Mouse (Mus musculus) embryo, embryonic 11 days (tissue): ENCODE data around the gene Dzip1.

ENCODE experiments used
- DNase-seq: peaks from one replicate; pipeline ENCODE4 v3.0.0-alpha.2; 2015

Gene Dzip1

DNA sequence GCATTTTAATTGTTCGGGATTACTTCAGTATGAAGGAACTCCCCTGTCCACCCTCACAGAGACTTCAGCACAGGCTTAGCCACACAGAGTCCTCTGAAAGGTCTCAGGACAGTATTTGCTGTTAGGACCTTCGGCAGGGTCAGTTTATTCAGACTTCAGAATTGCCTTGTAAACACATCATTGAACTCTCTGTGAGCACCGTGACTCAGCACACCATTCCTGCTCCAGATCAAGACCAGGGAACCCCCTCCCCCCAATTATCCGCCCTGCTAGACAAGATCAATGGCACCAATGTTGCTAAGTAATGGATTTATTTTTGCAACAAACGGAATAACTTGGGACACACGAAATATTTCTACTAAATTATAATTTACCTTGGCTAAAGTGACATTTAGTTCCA, 57.9 kb downstream of the Dzip1 start:
- no peak for DNase-seq

DNA sequence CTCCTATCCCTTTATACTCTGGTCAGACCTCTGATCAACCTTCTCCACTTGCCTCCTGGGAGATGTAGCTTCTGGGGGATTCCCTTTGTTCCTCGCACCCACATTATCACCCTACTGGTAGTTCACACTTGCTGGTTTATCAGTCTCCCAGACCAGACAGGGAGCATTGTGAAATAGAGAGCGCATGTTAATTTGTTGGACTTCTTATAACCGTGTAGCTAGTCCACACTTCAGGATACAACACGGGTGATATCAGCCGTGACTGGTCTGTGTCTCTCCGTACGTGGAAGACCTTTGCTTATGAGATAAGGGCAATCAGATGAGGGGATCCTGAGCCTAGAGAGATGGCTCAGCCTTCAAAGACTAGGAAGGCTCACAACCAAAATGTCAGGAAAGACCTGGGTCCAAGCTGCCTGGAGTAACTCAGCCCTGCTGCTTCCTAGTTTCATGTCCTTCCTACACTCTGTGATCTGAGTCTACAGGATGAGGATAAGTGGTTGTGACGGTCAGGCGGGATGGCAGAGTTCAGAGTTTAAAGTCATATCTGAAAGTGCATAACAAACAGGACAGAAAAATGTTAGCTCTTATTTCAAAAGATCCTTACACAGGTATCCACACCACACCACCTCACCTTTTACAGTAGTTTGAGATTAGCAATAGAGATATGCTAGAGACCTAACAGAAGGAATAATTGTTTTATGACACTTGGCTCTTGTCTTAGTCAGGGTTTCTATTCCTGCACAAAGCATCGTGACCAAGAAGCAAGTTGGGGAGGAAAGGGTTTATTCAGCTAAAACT, 59.0 kb downstream of the Dzip1 start:
- DNase-seq: no peak

DNA sequence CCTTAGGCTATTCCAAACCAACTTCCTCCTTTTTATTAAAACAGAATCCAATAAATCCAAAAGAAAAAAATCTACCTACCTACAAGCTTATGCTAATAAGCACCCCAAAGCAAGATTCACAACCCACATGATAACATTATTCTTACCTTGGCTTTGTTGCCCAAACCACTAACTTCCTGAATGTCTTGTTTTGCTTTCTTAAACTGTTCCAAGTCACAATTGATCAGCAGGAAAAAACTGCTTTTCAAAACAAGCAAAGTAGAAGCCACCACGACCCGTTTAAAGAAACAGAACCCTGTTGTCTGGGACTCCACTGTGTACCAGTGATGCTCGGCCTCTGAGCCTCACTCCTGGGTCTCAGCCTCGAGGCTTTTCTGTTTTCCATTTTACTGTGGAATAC, 60.4 kb downstream of the Dzip1 start:
- no peak for DNase-seq

GRCm38 (mm10) chr14:118862253-118862652, 63.0 kb downstream of the Dzip1 start:
- DNase-seq: no peak

- DNase-seq: no peak
These were observed 66.9 kb downstream of the Dzip1 start for GRCm38 (mm10) chr14:118858318-118858717.

DNA sequence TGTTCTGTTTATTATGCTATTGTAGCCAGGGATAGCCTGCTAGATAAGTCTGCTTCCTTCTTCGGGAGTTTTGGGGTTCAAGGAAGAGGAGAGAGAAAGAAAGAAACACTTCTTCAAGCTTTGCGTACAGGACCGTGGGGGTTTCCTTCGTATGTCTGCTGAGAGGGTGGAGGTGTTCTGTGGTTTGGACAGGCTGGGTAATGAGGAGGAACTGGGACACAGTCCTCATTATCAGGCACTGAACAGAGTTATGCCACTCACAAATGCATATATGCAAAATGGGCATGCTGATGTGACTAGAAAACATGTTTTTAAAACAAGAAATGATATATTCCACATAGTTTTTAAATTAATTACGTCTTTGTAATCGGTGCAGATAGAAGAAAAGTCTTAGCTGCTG, 68.7 kb downstream of the Dzip1 start:
- DNase-seq: no peak

GRCm38 (mm10) chr14:118855141-118855800, 70.0 kb downstream of the Dzip1 start:
- DNase-seq: peak; percentile 59

GRCm38 (mm10) chr14:118854371-118855114, 70.7 kb downstream of the Dzip1 start:
- DNase-seq: peak; percentile 85

GRCm38 (mm10) chr14:118851496-118852107, 73.7 kb downstream of the Dzip1 start:
- no peak for DNase-seq

GRCm38 (mm10) chr14:118850696-118851035, 74.6 kb downstream of the Dzip1 start:
- no peak for DNase-seq

DNA sequence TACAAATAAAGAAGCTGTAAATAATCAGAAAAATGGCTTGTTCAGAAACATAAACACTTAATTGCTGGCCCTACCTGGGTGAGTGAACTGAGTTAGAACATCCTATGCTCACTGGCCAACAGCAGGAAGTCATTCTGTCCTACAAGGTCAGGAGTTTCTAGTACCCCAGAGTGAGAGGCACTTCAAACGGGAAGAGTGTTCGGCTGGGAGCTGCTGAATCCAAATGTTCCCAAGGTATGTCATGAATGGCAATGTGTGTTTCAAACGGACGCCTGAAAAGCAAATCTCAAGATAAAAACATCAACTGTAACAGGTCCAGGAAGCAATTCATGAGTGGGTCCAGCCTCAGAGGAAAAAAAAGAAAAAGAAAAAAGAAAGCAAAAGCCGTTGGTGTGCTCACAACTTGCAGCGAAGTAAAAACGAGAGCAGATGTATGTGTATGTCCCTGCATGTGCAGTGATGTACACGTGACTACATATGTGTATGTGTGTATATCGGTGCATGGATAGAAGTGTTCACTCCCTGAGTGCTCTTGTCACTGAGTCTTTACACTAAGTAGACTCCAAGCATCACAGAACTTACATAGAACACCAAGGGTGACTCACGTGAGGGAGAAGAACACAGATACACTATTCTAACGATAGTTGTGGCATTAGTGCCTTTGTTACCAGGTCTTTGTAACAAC, 75.1 kb downstream of the Dzip1 start:
- no peak for DNase-seq

GRCm38 (mm10) chr14:118848171-118848570, 77.1 kb downstream of the Dzip1 start:
- DNase-seq: no peak

DNA sequence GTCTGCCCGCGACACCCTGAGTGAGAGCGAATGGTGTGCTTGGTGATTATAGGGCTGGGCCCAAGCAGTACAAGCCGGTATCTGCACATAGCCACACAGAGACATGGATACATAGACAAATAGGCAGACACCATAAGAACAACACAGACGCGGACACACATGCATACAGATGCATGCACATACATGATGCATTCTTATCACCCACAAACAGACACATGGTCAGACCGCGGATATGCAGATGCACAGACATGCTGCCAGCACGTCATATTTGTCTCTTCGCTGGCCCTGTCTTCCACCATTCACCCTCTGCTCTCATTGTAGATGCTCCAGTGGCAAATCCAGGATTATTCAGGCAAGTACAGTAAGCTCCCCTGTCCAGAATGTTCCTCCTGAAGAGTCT, 78.4 kb downstream of the Dzip1 start:
- DNase-seq: no peak

DNA sequence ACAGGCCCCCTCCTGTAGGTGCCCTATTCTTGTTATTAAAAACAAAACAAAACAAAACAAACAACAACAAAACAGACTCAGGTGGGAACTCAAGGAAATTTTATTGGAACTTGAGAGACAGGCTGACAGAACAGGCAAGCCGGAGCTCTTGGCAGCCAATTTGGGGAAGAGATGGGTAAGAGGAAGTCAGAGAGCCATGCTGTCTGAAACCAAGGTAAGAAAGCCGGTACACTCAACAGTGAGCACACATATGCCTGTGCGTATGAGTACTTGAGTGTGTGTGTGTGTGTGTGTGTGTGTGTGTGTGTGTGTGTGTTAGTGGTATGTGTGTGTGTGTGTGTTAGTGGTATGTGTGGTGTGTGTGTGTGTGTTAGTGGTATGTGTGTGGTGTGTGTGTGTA, 82.9 kb downstream of the Dzip1 start:
- no peak for DNase-seq

DNA sequence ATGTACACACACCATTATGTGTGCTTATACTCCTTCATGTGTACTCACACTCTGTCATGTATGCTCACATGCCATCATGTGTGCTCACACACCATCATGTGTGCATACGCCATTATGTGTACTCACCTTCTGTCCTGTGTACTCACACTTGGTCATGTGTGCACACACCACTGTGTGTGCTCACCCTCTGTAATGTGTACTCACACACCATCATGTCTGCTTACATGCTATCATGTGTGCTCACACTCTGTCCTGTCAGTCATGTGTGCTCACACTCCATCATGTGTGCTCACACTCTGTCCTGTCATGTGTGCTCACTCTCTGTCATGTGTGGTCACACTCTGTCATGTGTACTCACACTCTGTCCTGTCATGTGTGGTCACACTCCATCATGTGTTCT, 85.2 kb downstream of the Dzip1 start:
- DNase-seq: no peak

- no peak for DNase-seq
These were observed 85.8 kb downstream of the Dzip1 start for GRCm38 (mm10) chr14:118839416-118839815.

DNA sequence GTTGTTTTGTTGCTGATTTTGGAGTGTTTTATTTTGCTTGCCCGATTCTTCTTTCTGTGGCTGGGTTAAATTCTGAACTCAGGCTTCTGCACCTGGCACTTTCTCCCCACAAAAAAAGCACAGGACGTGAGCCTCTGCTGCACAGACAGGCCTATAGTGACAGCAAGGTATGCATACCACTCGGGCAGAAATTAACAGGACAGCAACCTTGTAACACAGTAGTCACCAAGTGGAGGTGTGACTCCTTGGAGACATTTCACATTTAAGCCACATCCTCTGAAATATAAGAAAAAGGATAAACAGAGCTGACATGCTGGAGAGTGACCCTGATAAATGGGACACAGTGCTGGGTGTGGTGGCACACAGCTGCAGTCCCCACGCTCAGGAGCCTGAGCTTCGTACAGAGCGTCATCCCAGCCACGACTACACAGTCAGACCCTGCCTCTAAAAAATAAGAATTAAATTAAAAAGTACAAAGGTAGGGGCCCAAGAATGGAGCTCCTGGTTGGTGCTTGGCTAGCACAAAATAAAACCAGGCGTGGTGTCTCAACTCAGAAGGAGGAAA, 86.6 kb downstream of the Dzip1 start:
- DNase-seq: no peak

DNA sequence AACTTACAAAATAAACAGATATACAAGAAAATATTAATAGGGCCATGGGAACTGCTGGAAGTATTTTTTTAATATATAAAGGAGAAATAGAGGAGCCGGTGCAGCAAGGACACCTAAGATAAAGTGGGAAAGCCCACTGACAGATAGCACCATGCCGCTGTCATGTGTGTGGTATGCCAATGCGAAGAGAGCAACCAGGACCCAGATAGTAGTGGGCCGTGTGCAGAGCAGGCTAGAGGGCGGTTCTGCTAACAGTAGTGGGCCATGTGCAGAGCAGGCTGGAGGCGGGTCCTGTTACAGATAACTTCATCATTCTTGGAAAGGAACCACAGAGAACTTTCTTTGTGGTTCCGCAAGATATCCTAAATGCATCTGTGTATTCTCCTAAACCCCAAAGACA, 88.5 kb downstream of the Dzip1 start:
- no peak for DNase-seq

GRCm38 (mm10) chr14:118836145-118836544, 89.1 kb downstream of the Dzip1 start:
- no peak for DNase-seq

DNA sequence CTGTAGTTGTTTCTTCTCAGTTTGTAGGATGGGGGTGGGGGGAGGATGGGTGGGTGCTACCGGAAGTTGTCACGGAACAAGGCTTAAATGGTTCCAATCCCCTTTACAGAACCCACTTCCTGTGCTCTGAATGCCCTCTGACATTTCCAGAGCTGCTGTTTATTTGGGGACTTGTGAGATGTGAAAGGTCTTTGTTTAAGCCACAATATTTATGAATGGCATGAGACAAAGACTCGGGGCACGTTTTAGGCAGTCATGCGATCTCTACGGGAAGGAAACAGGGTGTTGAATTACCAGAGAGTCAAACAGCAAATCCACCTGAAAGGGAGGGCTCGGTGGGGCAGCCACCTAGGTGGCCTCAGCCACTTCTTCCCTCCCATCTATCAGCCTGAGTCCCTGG, 90.9 kb downstream of the Dzip1 start:
- peak; percentile 27 for DNase-seq

DNA sequence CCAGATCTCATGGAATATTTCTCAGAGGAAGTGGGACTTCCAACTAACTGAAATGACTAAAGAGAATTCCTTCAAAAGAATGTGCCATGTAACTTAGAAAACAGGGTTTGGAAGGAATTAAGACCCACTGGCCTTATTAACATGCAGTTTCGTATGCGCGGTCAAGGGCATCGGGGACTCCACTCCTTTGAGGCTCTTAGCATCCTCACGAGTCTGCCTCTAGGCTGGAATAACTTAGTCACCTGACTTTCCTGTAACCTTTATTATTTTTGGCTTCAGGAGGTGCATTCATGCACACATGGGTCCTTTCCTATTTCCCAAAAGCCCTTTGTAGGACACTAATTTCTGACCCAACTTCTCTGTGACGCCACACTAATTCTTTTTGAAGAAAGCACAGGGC, 92.0 kb downstream of the Dzip1 start:
- DNase-seq: no peak

DNA sequence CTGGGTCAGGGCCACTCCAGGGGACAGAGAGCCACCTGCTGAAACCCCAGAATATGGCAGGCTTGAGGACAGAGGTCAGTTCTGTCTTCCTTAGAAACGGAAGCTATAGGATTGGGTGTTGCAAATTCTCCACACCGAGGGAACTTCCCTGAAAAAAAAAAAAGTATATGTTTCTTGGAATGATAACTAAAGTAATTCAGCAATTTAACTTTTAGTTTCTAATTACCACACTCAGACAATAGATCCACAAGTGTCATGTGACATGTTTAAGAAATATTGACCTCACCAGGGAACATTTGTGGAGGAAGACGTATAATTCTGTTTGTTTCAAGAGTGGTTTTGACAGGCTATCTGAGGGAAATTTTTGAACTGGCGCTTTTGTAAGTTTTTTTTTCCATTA, 93.7 kb downstream of the Dzip1 start:
- DNase-seq: no peak
